Mouse (Mus musculus): ENCODE data around the gene Tti1. TPM values are rescaled to one million over a fixed set of nuclear protein-coding genes. Genes with fewer than 3 reads are reported as not detected.

The Tti1 gene
- polyA plus RNA-seq, 1 experiment from 2014 or later = 25.1 TPM

GRCm38 (mm10) chr2:158009373-158009772, 18.9 kb downstream of the Tti1 start:
- no peak for ATAC-seq
- POLR2A ChIA-PET = no interaction called here

GRCm38 (mm10) chr2:158005641-158006040, 22.6 kb downstream of the Tti1 start:
- H3K27me3 ChIP-seq = no peaks in the 10 kb centered on the region
- ATAC-seq = no peak
- ChIA-PET POLR2A (interaction anchor here (0.6 kb wide), 1 partner anchor 21 kb away, joined by 5 read pairs; no protein-coding TSS in a partner anchor), CTCF (no interaction called here)
- TF ChIP-seq CTCF (IDR thresholded peaks at IDR 0.05) = peak; percentile 26
- no peak for DNase-seq (ENCODE audit: low read depth, low spot score)
- in situ Hi-C loops (cut with MboI; ENCODE audit: low pct_unique_long_range_greater_than_20kb) = no loop called here

More at GRCm38 (mm10) chr2:158009373-158009772, 18.9 kb downstream of the Tti1 start:
- H3K27me3 ChIP-seq = no peaks in the 10 kb centered on the region
- in situ Hi-C loops (cut with MboI; ENCODE audit: low pct_unique_long_range_greater_than_20kb) = no loop called here
- no peak for DNase-seq (ENCODE audit: low read depth, low spot score)
- TF ChIP-seq CTCF (IDR thresholded peaks at IDR 0.05) = no peak
- CTCF ChIA-PET = no interaction called here

GRCm38 (mm10) chr2:158004620-158005019, 23.6 kb downstream of the Tti1 start:
- DNase-seq (ENCODE audit: low read depth, low spot score) = no peak
- in situ Hi-C loops (cut with MboI; ENCODE audit: low pct_unique_long_range_greater_than_20kb) = no loop called here
- no peaks in the 10 kb centered on the region for H3K27me3 ChIP-seq
- ATAC-seq = no peak
- ChIA-PET POLR2A (no interaction called here), CTCF (no interaction called here)
- TF ChIP-seq CTCF (IDR thresholded peaks at IDR 0.05) = no peak

- no peak for TF ChIP-seq CTCF (IDR thresholded peaks at IDR 0.05)
- POLR2A ChIA-PET = no interaction called here
- DNase-seq (ENCODE audit: low read depth, low spot score) = no peak
- H3K27me3 ChIP-seq = no peaks in the 10 kb centered on the region
- CTCF ChIA-PET = no interaction called here
- in situ Hi-C loops (cut with MboI; ENCODE audit: low pct_unique_long_range_greater_than_20kb) = no loop called here
- no peak for ATAC-seq
These were observed 29.4 kb downstream of the Tti1 start for GRCm38 (mm10) chr2:157998817-157999216.

GRCm38 (mm10) chr2:157992501-157992900, 35.7 kb downstream of the Tti1 start:
- POLR2A ChIA-PET = no interaction called here
- in situ Hi-C loops (cut with MboI; ENCODE audit: low pct_unique_long_range_greater_than_20kb) = no loop called here
- CTCF ChIA-PET = interaction anchor here (1.2 kb wide), 1 partner anchor 11 kb away, joined by 3 read pairs; no protein-coding TSS in a partner anchor
- ATAC-seq (no peak), DNase-seq (ENCODE audit: low read depth, low spot score) (no peak)
- TF ChIP-seq CTCF (IDR thresholded peaks at IDR 0.05) = no peak
- H3K27me3 ChIP-seq = no peaks in the 10 kb centered on the region

GRCm38 (mm10) chr2:157991026-157991425, 37.2 kb downstream of the Tti1 start:
- in situ Hi-C loops (cut with MboI; ENCODE audit: low pct_unique_long_range_greater_than_20kb) = no loop called here
- POLR2A ChIA-PET = interaction anchor here (1.0 kb wide), 1 partner anchor 10 kb away, joined by 3 read pairs; no protein-coding TSS in a partner anchor
- no peak for DNase-seq (ENCODE audit: low read depth, low spot score)
- H3K27me3 ChIP-seq = no peaks in the 10 kb centered on the region
- CTCF ChIA-PET = interaction anchor here (0.7 to 1.2 kb wide), 2 partner anchors 10 kb away, joined by 3 read pairs; no protein-coding TSS in a partner anchor
- no peak for ATAC-seq
- TF ChIP-seq CTCF (IDR thresholded peaks at IDR 0.05) = no peak

- in situ Hi-C loops (cut with MboI; ENCODE audit: low pct_unique_long_range_greater_than_20kb) = no loop called here
- CTCF ChIA-PET = no interaction called here
These were observed 38.3 kb downstream of the Tti1 start for GRCm38 (mm10) chr2:157989946-157990345.

GRCm38 (mm10) chr2:157988416-157989190, 39.6 kb downstream of the Tti1 start:
- DNase-seq (ENCODE audit: low read depth, low spot score) = no peak
- ChIA-PET CTCF (no interaction called here), POLR2A (no interaction called here)
- no peak for ATAC-seq
- no peaks in the 10 kb centered on the region for H3K27me3 ChIP-seq
- in situ Hi-C loops (cut with MboI; ENCODE audit: low pct_unique_long_range_greater_than_20kb) = no loop called here
- TF ChIP-seq CTCF (IDR thresholded peaks at IDR 0.05) = no peak

More at GRCm38 (mm10) chr2:157989946-157990345, 38.3 kb downstream of the Tti1 start:
- DNase-seq (ENCODE audit: low read depth, low spot score) (no peak), ATAC-seq (no peak)
- peak; percentile 61 for TF ChIP-seq CTCF (IDR thresholded peaks at IDR 0.05)
- POLR2A ChIA-PET = interaction anchor here (0.5 to 1.0 kb wide), 2 partner anchors 9 to 32 kb away, joined by 3 read pairs; no protein-coding TSS in a partner anchor
- no peaks in the 10 kb centered on the region for H3K27me3 ChIP-seq

- H3K27me3 ChIP-seq = no peaks in the 10 kb centered on the region
- no peak for TF ChIP-seq CTCF (IDR thresholded peaks at IDR 0.05)
- ATAC-seq (no peak), DNase-seq (ENCODE audit: low read depth, low spot score) (no peak)
- POLR2A ChIA-PET = no interaction called here
- in situ Hi-C loops (cut with MboI; ENCODE audit: low pct_unique_long_range_greater_than_20kb) = no loop called here
- CTCF ChIA-PET = no interaction called here
These were observed 42.0 kb downstream of the Tti1 start for GRCm38 (mm10) chr2:157986235-157986634.

GRCm38 (mm10) chr2:157985611-157986010, 42.6 kb downstream of the Tti1 start:
- no peak for TF ChIP-seq CTCF (IDR thresholded peaks at IDR 0.05)
- no peaks in the 10 kb centered on the region for H3K27me3 ChIP-seq
- POLR2A ChIA-PET = no interaction called here
- in situ Hi-C loops (cut with MboI; ENCODE audit: low pct_unique_long_range_greater_than_20kb) = no loop called here
- ATAC-seq (no peak), DNase-seq (ENCODE audit: low read depth, low spot score) (no peak)
- CTCF ChIA-PET = no interaction called here

GRCm38 (mm10) chr2:157983276-157983675, 45.0 kb downstream of the Tti1 start:
- H3K27me3 ChIP-seq = no peaks in the 10 kb centered on the region
- TF ChIP-seq CTCF (IDR thresholded peaks at IDR 0.05) = no peak
- in situ Hi-C loops (cut with MboI; ENCODE audit: low pct_unique_long_range_greater_than_20kb) = no loop called here
- no peak for DNase-seq (ENCODE audit: low read depth, low spot score)
- ChIA-PET CTCF (no interaction called here), POLR2A (no interaction called here)
- no peak for ATAC-seq
